Mouse (Mus musculus): Measurements from ENCODE around the gene Tvp23a. TPM values are rescaled to one million over a fixed set of nuclear protein-coding genes. Genes with fewer than 3 reads are reported as not detected.

Gene Tvp23a
- polyA plus RNA-seq, 1 experiment = 1.2 TPM

DNA sequence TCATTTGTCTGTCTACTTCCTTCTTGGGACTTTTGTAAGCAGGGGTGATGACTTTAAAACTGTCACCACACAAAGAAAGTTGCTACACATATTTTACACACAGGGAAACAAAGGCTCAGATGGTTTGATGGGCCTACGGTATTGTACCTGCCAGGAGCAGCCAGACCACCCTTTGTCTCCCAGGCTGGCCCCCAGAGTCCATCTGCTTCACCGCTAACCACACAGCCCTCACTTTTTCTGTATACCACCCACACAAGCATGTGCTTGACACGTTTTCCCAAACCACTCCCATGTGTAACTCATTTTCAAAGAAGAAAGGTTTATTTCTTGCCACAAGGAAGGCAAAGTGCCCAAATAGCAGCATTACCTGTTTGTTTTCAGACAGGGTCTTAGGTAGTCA lies 39.8 kb upstream of the Tvp23a start:
- 0 out of 2 replicates have a peak, but pooled peaks cover 2% of the 10 kb centered on the region for H3K4me1 ChIP-seq (ENCODE audit: control insufficient read depth, insufficient read depth, low read length)

GRCm38 (mm10) chr16:10482343-10482742 lies 35.2 kb upstream of the Tvp23a start:
- Histone ChIP-seq H3K4me3 (replicated peaks; ENCODE audit: extremely low read depth, low read depth, low read length) (no peak overlapping the region), H3K4me1 (ENCODE audit: control insufficient read depth, insufficient read depth, low read length) (no peaks in the 10 kb centered on the region)
- 34% methylated on average over 4 of the region's 4 CpGs for WGBS
- no peak for TF ChIP-seq POLR2A (IDR thresholded peaks at IDR 0.05; ENCODE audit: borderline replicate concordance, extremely low read depth, low read depth, low read length)
- TF ChIP-seq CTCF (IDR thresholded peaks at IDR 0.05; ENCODE audit: insufficient read depth, low read length) = no peak
- no peak for DNase-seq

More for the DNA sequence above, 39.8 kb upstream of the Tvp23a start:
- TF ChIP-seq CTCF (IDR thresholded peaks at IDR 0.05; ENCODE audit: insufficient read depth, low read length) (no peak), POLR2A (IDR thresholded peaks at IDR 0.05; ENCODE audit: borderline replicate concordance, extremely low read depth, low read depth, low read length) (no peak)
- 60% methylated on average over 3 of the region's 3 CpGs for WGBS
- no peak for DNase-seq
- H3K4me3 ChIP-seq (replicated peaks; ENCODE audit: extremely low read depth, low read depth, low read length) = no peak overlapping the region

DNA sequence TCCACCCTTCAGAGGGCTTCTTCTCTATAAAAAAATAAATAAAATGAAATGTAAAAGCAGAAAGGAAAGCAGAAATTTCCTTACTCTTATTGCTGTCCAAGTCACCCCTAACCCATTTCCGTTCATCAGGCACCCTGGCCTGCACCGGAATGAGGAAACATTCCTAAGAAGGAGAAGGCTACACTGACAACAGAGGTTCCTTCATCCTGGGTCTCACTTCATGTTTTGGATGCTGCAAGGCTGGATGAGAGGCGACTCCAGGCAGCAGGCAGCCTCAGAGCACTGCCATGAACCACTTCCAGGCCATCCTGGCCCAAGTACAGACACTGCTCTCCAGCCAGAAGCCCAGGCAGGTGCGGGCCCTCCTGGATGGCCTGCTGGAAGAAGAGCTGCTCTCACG lies 32.7 kb upstream of the Tvp23a start, which contains the start of gene Ciita:
Gene Ciita (plus strand): TSS at position 203 of the 400 bp plus-strand sequence.
- 73% methylated on average over 5 of the region's 5 CpGs for WGBS
- no peak for DNase-seq
- TF ChIP-seq CTCF (IDR thresholded peaks at IDR 0.05; ENCODE audit: insufficient read depth, low read length) (no peak), POLR2A (IDR thresholded peaks at IDR 0.05; ENCODE audit: borderline replicate concordance, extremely low read depth, low read depth, low read length) (no peak)
- no peak within 1 kb of the TSS for H3K4me3 ChIP-seq (replicated peaks; ENCODE audit: extremely low read depth, low read depth, low read length)
- peaks cover 2% of the 10 kb centered on the region for H3K4me1 ChIP-seq (ENCODE audit: control insufficient read depth, insufficient read depth, low read length)

GRCm38 (mm10) chr16:10475919-10476318 lies 28.8 kb upstream of the Tvp23a start:
- Histone ChIP-seq H3K4me1 (ENCODE audit: control insufficient read depth, insufficient read depth, low read length) (peaks cover 5% of the 10 kb centered on the region), H3K4me3 (replicated peaks; ENCODE audit: extremely low read depth, low read depth, low read length) (no peak overlapping the region)
- DNase-seq = no peak
- 49% methylated on average over 2 of the region's 2 CpGs for WGBS
- no peak for TF ChIP-seq POLR2A (IDR thresholded peaks at IDR 0.05; ENCODE audit: borderline replicate concordance, extremely low read depth, low read depth, low read length)
- TF ChIP-seq CTCF (IDR thresholded peaks at IDR 0.05; ENCODE audit: insufficient read depth, low read length) = no peak

- peaks cover 5% of the 10 kb centered on the region for H3K4me1 ChIP-seq (ENCODE audit: control insufficient read depth, insufficient read depth, low read length)
- TF ChIP-seq POLR2A (IDR thresholded peaks at IDR 0.05; ENCODE audit: borderline replicate concordance, extremely low read depth, low read depth, low read length) = no peak
- no peak for TF ChIP-seq CTCF (IDR thresholded peaks at IDR 0.05; ENCODE audit: insufficient read depth, low read length)
- no peak for DNase-seq
- WGBS = 57% methylated on average over 3 of the region's 3 CpGs
- H3K4me3 ChIP-seq (replicated peaks; ENCODE audit: extremely low read depth, low read depth, low read length) = no peak overlapping the region
These were observed 27.8 kb upstream of the Tvp23a start for GRCm38 (mm10) chr16:10474956-10475355.

- TF ChIP-seq POLR2A (IDR thresholded peaks at IDR 0.05; ENCODE audit: borderline replicate concordance, extremely low read depth, low read depth, low read length) = no peak
- TF ChIP-seq CTCF (IDR thresholded peaks at IDR 0.05; ENCODE audit: insufficient read depth, low read length) = no peak
- peaks cover 5% of the 10 kb centered on the region for H3K4me1 ChIP-seq (ENCODE audit: control insufficient read depth, insufficient read depth, low read length)
- no peak for DNase-seq
- 82% methylated on average over 3 of the region's 3 CpGs for WGBS
- H3K4me3 ChIP-seq (replicated peaks; ENCODE audit: extremely low read depth, low read depth, low read length) = no peak overlapping the region
These were observed 24.8 kb upstream of the Tvp23a start for GRCm38 (mm10) chr16:10471950-10472349.

DNA sequence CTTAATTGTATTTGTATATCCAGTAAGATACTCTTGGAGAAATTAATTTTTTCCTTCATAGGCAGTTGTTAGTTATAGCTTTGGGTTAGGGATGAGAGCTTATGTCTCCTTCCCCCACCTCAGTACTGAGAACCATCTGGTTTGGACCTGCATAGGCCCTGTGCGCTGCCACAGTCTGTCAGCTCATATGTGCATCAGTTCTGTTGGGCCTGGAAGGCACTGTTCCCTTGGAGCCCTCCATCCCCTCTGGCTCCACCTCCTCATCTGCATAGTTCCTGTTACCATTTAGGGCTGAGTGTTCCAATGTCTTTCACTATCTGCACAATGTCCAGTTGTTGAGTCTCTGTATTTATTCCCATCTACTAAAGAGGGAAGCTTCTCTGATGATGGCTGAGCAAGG lies 21.0 kb upstream of the Tvp23a start:
- no peak for TF ChIP-seq POLR2A (IDR thresholded peaks at IDR 0.05; ENCODE audit: borderline replicate concordance, extremely low read depth, low read depth, low read length)
- no peak for TF ChIP-seq CTCF (IDR thresholded peaks at IDR 0.05; ENCODE audit: insufficient read depth, low read length)
- no peak for DNase-seq
- Histone ChIP-seq H3K4me3 (replicated peaks; ENCODE audit: extremely low read depth, low read depth, low read length) (no peak overlapping the region), H3K4me1 (ENCODE audit: control insufficient read depth, insufficient read depth, low read length) (peaks cover 3% of the 10 kb centered on the region; the same call in 1 of the 2 replicates)
- WGBS = 73% methylated on average over 1 of the region's 1 CpGs

GRCm38 (mm10) chr16:10467391-10468107 lies 20.4 kb upstream of the Tvp23a start:
- no peak for DNase-seq
- 36% methylated on average over 11 of the region's 11 CpGs for WGBS
- Histone ChIP-seq H3K4me3 (replicated peaks; ENCODE audit: extremely low read depth, low read depth, low read length) (no peak overlapping the region), H3K4me1 (ENCODE audit: control insufficient read depth, insufficient read depth, low read length) (no peaks in the 10 kb centered on the region)
- no peak for TF ChIP-seq POLR2A (IDR thresholded peaks at IDR 0.05; ENCODE audit: borderline replicate concordance, extremely low read depth, low read depth, low read length)

- Histone ChIP-seq H3K4me3 (replicated peaks; ENCODE audit: extremely low read depth, low read depth, low read length) (no peak overlapping the region), H3K4me1 (ENCODE audit: control insufficient read depth, insufficient read depth, low read length) (no peaks in the 10 kb centered on the region)
- TF ChIP-seq CTCF (IDR thresholded peaks at IDR 0.05; ENCODE audit: insufficient read depth, low read length) (no peak), POLR2A (IDR thresholded peaks at IDR 0.05; ENCODE audit: borderline replicate concordance, extremely low read depth, low read depth, low read length) (no peak)
- WGBS = 21% methylated on average over 4 of the region's 4 CpGs
- DNase-seq = no peak
These were observed 18.0 kb upstream of the Tvp23a start for GRCm38 (mm10) chr16:10465011-10465681.

GRCm38 (mm10) chr16:10461178-10461577 lies 14.0 kb upstream of the Tvp23a start:
- no peak for DNase-seq
- Histone ChIP-seq H3K4me3 (replicated peaks; ENCODE audit: extremely low read depth, low read depth, low read length) (no peak overlapping the region), H3K4me1 (ENCODE audit: control insufficient read depth, insufficient read depth, low read length) (no peaks in the 10 kb centered on the region)
- 73% methylated on average over 2 of the region's 2 CpGs for WGBS
- no peak for TF ChIP-seq CTCF (IDR thresholded peaks at IDR 0.05; ENCODE audit: insufficient read depth, low read length)
- no peak for TF ChIP-seq POLR2A (IDR thresholded peaks at IDR 0.05; ENCODE audit: borderline replicate concordance, extremely low read depth, low read depth, low read length)
